Mouse (Mus musculus): ENCODE results near the gene Casp8.

Gene Casp8

DNA sequence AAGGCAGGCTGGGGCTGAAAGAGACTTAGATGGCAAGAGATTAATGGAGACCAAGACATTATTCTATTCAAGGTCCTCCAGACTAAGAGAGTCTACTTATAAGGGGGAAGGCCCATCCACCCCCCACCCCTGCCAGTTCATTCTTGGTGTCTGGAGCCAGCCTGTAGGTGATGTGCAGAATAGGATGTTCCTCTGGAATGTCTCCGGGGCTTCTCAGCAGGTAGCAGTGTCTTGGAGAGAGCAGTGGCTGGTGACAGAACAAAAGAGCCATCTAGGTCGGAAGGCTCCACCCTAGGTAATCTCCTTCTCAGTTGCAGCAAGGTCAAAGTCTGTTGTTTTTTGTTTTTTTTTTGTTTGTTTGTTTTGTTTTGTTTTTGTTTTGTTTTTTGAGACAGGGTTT, 84.1 kb downstream of the Casp8 start:
- in situ Hi-C loops (cut with MboI; ENCODE audit: low pct_unique_long_range_greater_than_20kb in 1 of 2, low sequenced_read_pairs in 2 of 2, unreplicated experiment in 1 of 2) = loop anchor here (10.0 to 25.0 kb wide), 2 partner anchors 92 to 94 kb away; partner anchors contain the start of gene Casp8 (in 1 of the 2)

GRCm38 (mm10) chr1:58883279-58883678, 88.1 kb downstream of the Casp8 start:
- in situ Hi-C loops (cut with MboI; ENCODE audit: low pct_unique_long_range_greater_than_20kb in 1 of 2, low sequenced_read_pairs in 2 of 2, unreplicated experiment in 1 of 2) = loop anchor here (5.0 to 25.0 kb wide), 2 partner anchors 76 to 96 kb away; partner anchors contain the start of gene Casp8 (in 1 of the 2)

- in situ Hi-C loops (cut with MboI; ENCODE audit: low pct_unique_long_range_greater_than_20kb in 1 of 2, low sequenced_read_pairs in 2 of 2, unreplicated experiment in 1 of 2) = loop anchor here in 1 of 2 experiments (25.0 kb wide), 1 partner anchor 98 kb away; the partner anchor contains the start of gene Casp8
Measured at GRCm38 (mm10) chr1:58885646-58886045, 90.5 kb downstream of the Casp8 start.

- in situ Hi-C loops (cut with MboI; ENCODE audit: low pct_unique_long_range_greater_than_20kb in 1 of 2, low sequenced_read_pairs in 2 of 2, unreplicated experiment in 1 of 2) = loop anchor here (10.0 to 25.0 kb wide), 2 partner anchors 103 to 195 kb away; partner anchors contain the start of genes Als2cr12 (in 1 of the 2) and Casp8 (in 1 of the 2)
Measured at GRCm38 (mm10) chr1:58889826-58890546, 94.8 kb downstream of the Casp8 start.

GRCm38 (mm10) chr1:58890697-58891290, 95.6 kb downstream of the Casp8 start:
- in situ Hi-C loops (cut with MboI; ENCODE audit: low pct_unique_long_range_greater_than_20kb in 1 of 2, low sequenced_read_pairs in 2 of 2, unreplicated experiment in 1 of 2) = loop anchor here (10.0 to 25.0 kb wide), 2 partner anchors 103 to 196 kb away; partner anchors contain the start of genes Als2cr12 (in 1 of the 2) and Casp8 (in 1 of the 2)

DNA sequence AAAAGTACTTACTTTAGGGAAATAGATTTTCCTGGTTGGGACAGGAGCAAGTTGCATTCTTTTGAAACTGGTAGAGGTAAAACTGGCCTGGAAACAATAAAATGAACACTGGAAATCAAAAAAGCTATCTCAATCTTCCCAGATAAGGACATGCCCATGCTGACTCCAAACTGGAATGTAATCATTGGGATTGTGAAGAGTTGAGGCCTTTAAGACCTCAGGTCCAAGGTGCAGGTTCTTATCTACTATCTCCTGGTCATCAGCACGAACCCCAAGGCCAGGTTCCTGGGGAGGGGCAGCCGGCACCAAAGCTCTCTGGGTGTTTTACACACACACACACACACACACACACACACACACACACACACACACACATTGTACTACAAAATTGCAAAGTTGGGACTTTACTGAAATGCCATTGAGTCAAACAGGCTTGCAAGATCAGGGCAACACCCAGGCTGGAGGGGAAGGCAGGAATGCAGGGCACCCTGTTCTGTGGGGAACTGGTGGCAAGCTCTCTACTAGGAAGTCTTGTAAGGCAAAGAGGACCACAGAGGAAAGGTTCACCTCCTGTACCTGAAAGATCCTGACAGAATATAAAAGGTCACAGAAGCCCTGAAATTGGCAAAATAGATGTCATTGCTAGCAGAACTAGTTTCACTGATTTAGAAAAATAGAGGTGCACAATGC, 96.5 kb downstream of the Casp8 start:
- in situ Hi-C loops (cut with MboI; ENCODE audit: low pct_unique_long_range_greater_than_20kb in 1 of 2, low sequenced_read_pairs in 2 of 2, unreplicated experiment in 1 of 2) = loop anchor here (10.0 to 25.0 kb wide), 2 partner anchors 104 to 197 kb away; partner anchors contain the start of genes Als2cr12 (in 1 of the 2) and Casp8 (in 1 of the 2)

- in situ Hi-C loops (cut with MboI; ENCODE audit: low pct_unique_long_range_greater_than_20kb in 1 of 2, low sequenced_read_pairs in 2 of 2, unreplicated experiment in 1 of 2) = loop anchor here (10.0 to 25.0 kb wide), 2 partner anchors 105 to 198 kb away; partner anchors contain the start of genes Als2cr12 (in 1 of the 2) and Casp8 (in 1 of the 2)
Measured at GRCm38 (mm10) chr1:58892386-58892785, 97.2 kb downstream of the Casp8 start.
